Mouse (Mus musculus) kidney, adult 9 months (tissue): ENCODE results near the gene Nedd8.

Experiments
- DNase-seq: peaks from one replicate; pipeline ENCODE4 v3.0.0; 2022

Nedd8 gene

GRCm38 (mm10) chr14:55671833-55672740 is at the start of gene Nedd8, which contains the start of gene Gmpr2:
Gene Nedd8 (minus strand): TSS chr14:55672124.
Gene Gmpr2 (plus strand): TSS chr14:55671941.
- DNase-seq = peak; percentile 97

GRCm38 (mm10) chr14:55721076-55721475 is 49.2 kb upstream of the Nedd8 start:
- DNase-seq = peak; percentile 81

- DNase-seq = no peak
Measured at GRCm38 (mm10) chr14:55720666-55721065, 48.7 kb upstream of the Nedd8 start.

- DNase-seq = no peak
Measured at GRCm38 (mm10) chr14:55719737-55720136, 47.8 kb upstream of the Nedd8 start.

GRCm38 (mm10) chr14:55716884-55717283 is 45.0 kb upstream of the Nedd8 start:
- peak; percentile 92 for DNase-seq

- DNase-seq = peak; percentile 78
Measured at GRCm38 (mm10) chr14:55716271-55716670, 44.3 kb upstream of the Nedd8 start.

- peak; percentile 50 for DNase-seq
Measured at GRCm38 (mm10) chr14:55714893-55715292, 43.0 kb upstream of the Nedd8 start.

GRCm38 (mm10) chr14:55713729-55714122 is 41.8 kb upstream of the Nedd8 start, which contains the start of gene Tgm1:
Gene Tgm1 (minus strand): TSS chr14:55713926.
- DNase-seq = no peak

- DNase-seq = peak; percentile 79
Measured at GRCm38 (mm10) chr14:55713007-55713728, 41.2 kb upstream of the Nedd8 start.

GRCm38 (mm10) chr14:55711786-55712185 is 39.9 kb upstream of the Nedd8 start:
- no peak for DNase-seq

- no peak for DNase-seq
Measured at GRCm38 (mm10) chr14:55709509-55709908, 37.6 kb upstream of the Nedd8 start.

- no peak for DNase-seq
Measured at GRCm38 (mm10) chr14:55707397-55707796, 35.5 kb upstream of the Nedd8 start.

GRCm38 (mm10) chr14:55706051-55706600 is 34.2 kb upstream of the Nedd8 start:
- no peak for DNase-seq

- no peak for DNase-seq
Measured at GRCm38 (mm10) chr14:55702761-55703160, 30.8 kb upstream of the Nedd8 start.

GRCm38 (mm10) chr14:55701131-55701530 is 29.2 kb upstream of the Nedd8 start:
- DNase-seq = no peak

- no peak for DNase-seq
Measured at GRCm38 (mm10) chr14:55697226-55697625, 25.3 kb upstream of the Nedd8 start.

- no peak for DNase-seq
Measured at GRCm38 (mm10) chr14:55689433-55689832, 17.5 kb upstream of the Nedd8 start.

GRCm38 (mm10) chr14:55682118-55682493 is 10.2 kb upstream of the Nedd8 start:
- no peak for DNase-seq

- DNase-seq = peak; percentile 97
Measured at GRCm38 (mm10) chr14:55681160-55682117, 9.5 kb upstream of the Nedd8 start, which contains the start of gene Tinf2. Gene Tinf2 (minus strand): TSS chr14:55681820.

GRCm38 (mm10) chr14:55677615-55678014 is 5.7 kb upstream of the Nedd8 start:
- no peak for DNase-seq

- no peak for DNase-seq
Measured at GRCm38 (mm10) chr14:55672741-55673060, 777 bp upstream of the Nedd8 start.

- no peak for DNase-seq
Measured at GRCm38 (mm10) chr14:55671486-55671832, 465 bp downstream of the Nedd8 start.
